Mouse (Mus musculus) spleen, adult 2 months (tissue): Measurements from ENCODE around the gene Icos.

ENCODE experiments used
- CTCF ChIP-seq: fragments of 200-500 bp; IDR thresholded peaks from 2 replicates; pipeline ENCODE4 v1.5.1; 2011; ENCODE audit warnings: mild to moderate bottlenecking, inconsistent platforms; ENCODE audit not compliant: insufficient read depth, insufficient read length, insufficient replicate concordance; ENCODE audit errors: extremely low read depth
- POLR2A ChIP-seq: fragments of 200-500 bp; IDR thresholded peaks from 2 replicates; pipeline ENCODE4 v1.6.1; 2011; ENCODE audit warnings: low read depth, low read length, inconsistent platforms

DNA sequence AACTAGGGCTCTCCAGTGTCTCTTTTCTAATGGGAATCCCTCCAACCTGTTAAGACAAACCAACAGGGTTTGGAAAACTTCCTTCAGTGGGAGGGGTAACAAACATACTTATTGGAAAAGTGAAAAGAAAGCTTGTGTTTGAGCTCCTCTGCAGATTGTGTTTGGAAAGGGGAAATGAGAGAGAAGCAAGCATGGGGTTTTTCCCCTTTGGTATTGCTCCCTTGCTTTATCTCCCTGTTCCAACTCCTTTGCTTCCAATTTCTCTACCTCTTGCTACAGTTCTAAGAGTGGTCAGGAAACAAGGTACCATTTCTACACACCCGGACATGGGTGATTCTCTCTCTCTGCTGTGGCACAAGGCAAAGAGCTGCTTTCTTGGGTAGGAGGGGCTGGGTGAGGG is 37.1 kb upstream of the Icos start:
- no peak for TF ChIP-seq POLR2A
- TF ChIP-seq CTCF = no peak
